Mouse (Mus musculus): ENCODE data around the gene Pkp2. TPM values are rescaled to one million over a fixed set of nuclear protein-coding genes. Genes with fewer than 3 reads are reported as not detected.
"Not testable (repeated sequence)": the region's sequence is repeated elsewhere in the genome, so short reads cannot be mapped to it uniquely, and the experiment has no call there.

The Pkp2 gene
- total and polyA plus RNA-seq, 2 experiments from 2014 or later = 0.94 to 2.9 TPM

DNA sequence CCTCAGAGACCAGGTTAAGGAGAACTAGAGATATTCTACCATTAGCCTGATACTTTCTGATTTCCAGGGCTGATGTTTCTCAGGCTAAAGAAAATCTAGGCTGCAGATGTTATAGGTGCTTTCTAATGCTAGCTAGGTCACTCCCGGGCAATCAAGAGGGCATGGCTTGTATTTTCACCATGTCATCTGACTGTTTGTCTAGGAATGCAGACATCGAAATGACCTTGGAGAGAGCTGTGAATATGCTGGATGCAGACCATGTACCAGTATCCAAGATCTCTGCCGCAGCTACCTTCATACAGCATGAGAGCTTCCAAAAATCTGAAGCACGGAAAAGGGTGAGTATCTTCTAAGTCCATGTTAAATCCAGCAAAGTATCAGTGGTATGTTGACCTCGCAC lies 17.3 kb downstream of the Pkp2 start:
- H3K9ac ChIP-seq (replicated peaks; ENCODE audit: low read length, poor library complexity, severe bottlenecking) = no peak overlapping the region
- H3K27ac ChIP-seq (ENCODE audit: low read depth, low read length) = no peak overlapping the region
- no peak overlapping the region for H3K4me3 ChIP-seq (ENCODE audit: low read depth, low read length)
- H3K36me3 ChIP-seq (ENCODE audit: insufficient read depth, low read length) = no peaks in the 10 kb centered on the region
- no peaks in the 10 kb centered on the region for H3K9me3 ChIP-seq (ENCODE audit: low read length)
- no peaks in the 10 kb centered on the region for H3K4me1 ChIP-seq (ENCODE audit: insufficient read depth, low read length)
- no peaks in the 10 kb centered on the region for H3K27me3 ChIP-seq (ENCODE audit: insufficient read depth, low read length)
- 96% methylated on average over 5 of the region's 5 CpGs for WGBS
- no peak for TF ChIP-seq CTCF (IDR thresholded peaks at IDR 0.05)
- DNase-seq (ENCODE audit: low spot score) (no peak), ATAC-seq (ENCODE audit: low FRiP score) (no peak)
- no peak overlapping the region for H3K4me2 ChIP-seq (ENCODE audit: low read depth, low read length, poor library complexity, severe bottlenecking)

DNA sequence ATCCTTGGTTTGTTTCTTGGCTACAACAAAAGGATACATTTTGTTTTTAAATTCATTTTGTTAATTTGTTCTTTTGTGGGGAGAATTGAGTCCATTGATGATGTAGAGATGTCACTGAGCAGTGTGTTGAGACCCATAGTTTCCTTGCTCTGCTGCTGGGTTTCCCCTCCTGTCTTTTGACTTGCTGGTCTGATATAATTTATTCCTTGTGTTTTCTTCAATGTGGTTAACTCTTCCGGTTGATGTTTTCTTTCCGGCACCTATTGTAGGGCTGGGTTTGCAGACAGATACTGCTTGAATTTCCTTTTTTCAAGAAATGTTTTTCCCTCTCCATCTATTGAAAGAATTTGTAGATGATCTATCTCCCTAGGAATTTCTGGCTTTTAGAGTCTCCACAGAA lies 20.8 kb downstream of the Pkp2 start:
- WGBS = 91% methylated on average over 2 of the region's 2 CpGs
- no peaks in the 10 kb centered on the region for H3K9me3 ChIP-seq (ENCODE audit: low read length)
- ATAC-seq (ENCODE audit: low FRiP score) = no peak
- no peak for TF ChIP-seq CTCF (IDR thresholded peaks at IDR 0.05)
- H3K4me3 ChIP-seq (ENCODE audit: low read depth, low read length) = no peak overlapping the region
- no peaks in the 10 kb centered on the region for H3K27me3 ChIP-seq (ENCODE audit: insufficient read depth, low read length)
- no peak overlapping the region for H3K4me2 ChIP-seq (ENCODE audit: low read depth, low read length, poor library complexity, severe bottlenecking)
- no peak for DNase-seq (ENCODE audit: low spot score)
- no peaks in the 10 kb centered on the region for H3K4me1 ChIP-seq (ENCODE audit: insufficient read depth, low read length)
- no peak overlapping the region for H3K9ac ChIP-seq (replicated peaks; ENCODE audit: low read length, poor library complexity, severe bottlenecking)
- no peak overlapping the region for H3K27ac ChIP-seq (ENCODE audit: low read depth, low read length)
- H3K36me3 ChIP-seq (ENCODE audit: insufficient read depth, low read length) = no peaks in the 10 kb centered on the region

DNA sequence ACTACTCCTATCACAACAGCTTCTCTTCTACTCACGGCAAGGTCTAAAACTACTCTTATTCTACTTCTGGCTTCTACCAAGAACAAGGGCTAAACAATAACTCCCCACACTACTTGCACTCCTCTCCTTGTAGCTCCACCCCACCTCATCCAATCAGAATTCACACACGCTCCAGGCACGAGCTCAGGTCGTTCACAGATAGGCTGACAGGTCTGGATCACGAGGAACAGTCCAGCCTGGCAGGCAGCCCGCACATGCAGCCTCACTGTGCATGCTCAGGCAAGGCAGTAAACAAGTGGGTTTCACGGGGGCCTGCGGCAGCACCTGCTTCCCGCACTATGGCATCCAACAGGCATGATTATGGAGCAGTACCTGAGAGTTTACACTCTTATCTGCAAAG lies 23.6 kb downstream of the Pkp2 start:
- H3K4me3 ChIP-seq (ENCODE audit: low read depth, low read length); H3K9ac ChIP-seq (replicated peaks; ENCODE audit: low read length, poor library complexity, severe bottlenecking); ATAC-seq (ENCODE audit: low FRiP score); H3K27ac ChIP-seq (ENCODE audit: low read depth, low read length); H3K27me3 ChIP-seq (ENCODE audit: insufficient read depth, low read length); H3K4me1 ChIP-seq (ENCODE audit: insufficient read depth, low read length); H3K4me2 ChIP-seq (ENCODE audit: low read depth, low read length, poor library complexity, severe bottlenecking); H3K36me3 ChIP-seq (ENCODE audit: insufficient read depth, low read length); H3K9me3 ChIP-seq (ENCODE audit: low read length); DNase-seq (ENCODE audit: low spot score): not testable (repeated sequence)
- 86% methylated on average over 9 of the region's 9 CpGs for WGBS

DNA sequence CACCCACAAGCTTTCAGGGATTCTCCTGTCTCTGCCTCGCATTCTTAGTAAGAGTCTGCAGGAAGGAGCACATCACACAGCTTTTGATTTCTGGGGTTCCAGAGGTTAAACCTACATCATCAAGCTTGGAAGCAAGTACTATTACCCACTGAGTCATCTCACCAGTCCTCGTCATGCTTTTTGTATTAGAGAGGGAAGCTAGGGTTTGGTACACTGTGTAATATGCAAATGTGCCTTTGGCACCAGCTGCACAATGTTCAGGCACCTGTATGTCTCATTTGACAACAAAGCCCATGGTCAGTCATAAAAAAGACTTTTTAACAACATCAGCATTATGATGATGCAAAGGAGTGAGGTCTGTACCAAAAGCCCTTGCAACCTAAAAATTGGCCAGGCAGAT lies 25.2 kb downstream of the Pkp2 start:
- H3K27me3 ChIP-seq (ENCODE audit: insufficient read depth, low read length) = no peaks in the 10 kb centered on the region
- WGBS = 77% methylated on average over 2 of the region's 2 CpGs
- H3K4me3 ChIP-seq (ENCODE audit: low read depth, low read length) = no peak overlapping the region
- no peak overlapping the region for H3K27ac ChIP-seq (ENCODE audit: low read depth, low read length)
- no peaks in the 10 kb centered on the region for H3K36me3 ChIP-seq (ENCODE audit: insufficient read depth, low read length)
- DNase-seq (ENCODE audit: low spot score) = no peak
- no peaks in the 10 kb centered on the region for H3K9me3 ChIP-seq (ENCODE audit: low read length)
- no peaks in the 10 kb centered on the region for H3K4me1 ChIP-seq (ENCODE audit: insufficient read depth, low read length)
- ATAC-seq (ENCODE audit: low FRiP score) = no peak
- no peak for TF ChIP-seq CTCF (IDR thresholded peaks at IDR 0.05)
- no peak overlapping the region for H3K4me2 ChIP-seq (ENCODE audit: low read depth, low read length, poor library complexity, severe bottlenecking)
- no peak overlapping the region for H3K9ac ChIP-seq (replicated peaks; ENCODE audit: low read length, poor library complexity, severe bottlenecking)

DNA sequence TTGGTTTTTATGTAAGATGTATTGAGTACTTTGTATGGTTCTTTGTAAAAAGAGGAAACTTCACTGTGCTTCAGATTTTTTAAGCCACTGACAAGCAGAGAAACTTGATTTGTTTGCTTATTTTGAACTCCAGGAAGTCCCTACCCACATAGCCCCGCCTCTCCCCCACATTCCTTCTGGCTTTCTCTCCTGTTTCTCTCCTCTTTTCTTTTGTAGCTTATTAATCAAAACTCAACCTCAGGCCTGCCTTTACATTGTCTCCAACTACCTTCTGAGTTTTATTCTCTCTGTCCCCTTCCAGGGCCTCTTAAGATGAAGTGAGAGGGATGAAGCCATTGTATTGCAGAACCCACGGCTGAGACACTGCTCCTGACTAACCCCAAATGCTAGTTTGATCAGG lies 31.6 kb downstream of the Pkp2 start:
- 52% methylated on average over 2 of the region's 2 CpGs for WGBS

DNA sequence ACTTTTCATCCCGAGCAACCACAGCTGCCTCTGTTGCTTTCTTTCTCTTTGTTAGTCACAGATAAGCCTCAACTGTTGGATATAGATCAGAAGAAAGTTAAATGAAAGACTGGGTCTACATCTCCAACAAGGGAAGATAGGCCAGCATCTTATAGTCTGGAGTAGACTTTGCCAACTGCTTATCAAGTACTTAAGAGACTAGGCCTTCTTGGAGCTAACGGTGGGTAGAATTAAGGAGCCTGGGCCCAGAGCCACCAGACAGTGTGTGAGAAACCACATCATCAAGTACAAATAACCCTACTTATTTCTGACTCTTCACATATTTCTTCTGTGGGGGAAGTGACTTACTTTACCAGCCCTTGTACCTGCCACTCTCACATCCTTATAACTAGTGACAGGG lies 37.4 kb downstream of the Pkp2 start:
- ATAC-seq (ENCODE audit: low FRiP score) = no peak

More for the DNA sequence above, 31.6 kb downstream of the Pkp2 start:
- no peaks in the 10 kb centered on the region for H3K4me1 ChIP-seq (ENCODE audit: insufficient read depth, low read length)
- ATAC-seq (ENCODE audit: low FRiP score) (no peak), DNase-seq (ENCODE audit: low spot score) (no peak)
- H3K9ac ChIP-seq (replicated peaks; ENCODE audit: low read length, poor library complexity, severe bottlenecking) = no peak overlapping the region
- no peaks in the 10 kb centered on the region for H3K36me3 ChIP-seq (ENCODE audit: insufficient read depth, low read length)
- H3K27me3 ChIP-seq (ENCODE audit: insufficient read depth, low read length) = no peaks in the 10 kb centered on the region
- no peak overlapping the region for H3K27ac ChIP-seq (ENCODE audit: low read depth, low read length)
- TF ChIP-seq CTCF (IDR thresholded peaks at IDR 0.05) = no peak
- H3K9me3 ChIP-seq (ENCODE audit: low read length) = no peaks in the 10 kb centered on the region
- H3K4me3 ChIP-seq (ENCODE audit: low read depth, low read length) = no peak overlapping the region
- H3K4me2 ChIP-seq (ENCODE audit: low read depth, low read length, poor library complexity, severe bottlenecking) = no peak overlapping the region

More for the DNA sequence above, 37.4 kb downstream of the Pkp2 start:
- H3K36me3 ChIP-seq (ENCODE audit: insufficient read depth, low read length) = no peaks in the 10 kb centered on the region
- no peaks in the 10 kb centered on the region for H3K27me3 ChIP-seq (ENCODE audit: insufficient read depth, low read length)
- WGBS = 72% methylated on average over 2 of the region's 2 CpGs
- no peaks in the 10 kb centered on the region for H3K4me1 ChIP-seq (ENCODE audit: insufficient read depth, low read length)
- no peak for TF ChIP-seq CTCF (IDR thresholded peaks at IDR 0.05)
- H3K9ac ChIP-seq (replicated peaks; ENCODE audit: low read length, poor library complexity, severe bottlenecking) = no peak overlapping the region
- no peak overlapping the region for H3K27ac ChIP-seq (ENCODE audit: low read depth, low read length)
- no peaks in the 10 kb centered on the region for H3K9me3 ChIP-seq (ENCODE audit: low read length)
- no peak overlapping the region for H3K4me3 ChIP-seq (ENCODE audit: low read depth, low read length)
- DNase-seq (ENCODE audit: low spot score) = no peak
- H3K4me2 ChIP-seq (ENCODE audit: low read depth, low read length, poor library complexity, severe bottlenecking) = no peak overlapping the region

All from midbrain, postnatal 0 days (tissue).